Mouse (Mus musculus): ENCODE measurements around the gene Col23a1.

DNA sequence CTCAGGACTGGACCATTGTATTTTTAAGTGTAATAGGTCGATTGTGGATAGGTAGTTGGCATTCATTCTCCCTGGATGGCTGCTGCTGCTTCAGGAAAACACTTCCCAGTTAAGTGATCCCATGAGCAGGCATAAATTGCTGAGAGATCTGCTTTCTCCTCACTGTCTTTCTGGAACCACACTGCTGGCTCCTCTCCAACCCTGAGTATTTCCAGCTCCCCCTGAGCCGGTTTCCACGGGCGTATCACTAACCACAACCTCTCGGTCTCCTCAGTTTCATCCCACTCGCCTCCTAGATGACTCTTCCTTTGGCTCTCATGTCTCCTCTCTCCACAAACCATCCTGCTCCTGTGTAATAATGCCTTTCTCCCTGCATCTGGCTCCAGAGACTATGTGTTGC, 228.9 kb downstream of the Col23a1 start:
- TF ChIP-seq CTCF (IDR thresholded peaks at IDR 0.05; ENCODE audit: borderline replicate concordance, insufficient read depth, low read depth, low read length) (no peak), POLR2A (IDR thresholded peaks at IDR 0.05; ENCODE audit: borderline replicate concordance, insufficient read depth, low read length) (no peak)
